Mouse (Mus musculus): ENCODE results near the gene Arl15. TPM values are rescaled to one million over a fixed set of nuclear protein-coding genes. Genes with fewer than 3 reads are reported as not detected.

Gene Arl15
- polyA plus RNA-seq, 1 experiment from 2014 or later: 11.8 TPM

- H3K9me3 ChIP-seq (ENCODE audit: low read depth, low read length): no peaks in the 10 kb centered on the region; the same call in 1 of the 2 replicates
- H3K27me3 ChIP-seq (ENCODE audit: insufficient read depth, low read length): no peaks in the 10 kb centered on the region
- WGBS: 84% methylated on average over 4 of the region's 4 CpGs
- H3K36me3 ChIP-seq (ENCODE audit: insufficient read depth): no peaks in the 10 kb centered on the region
- no peak for DNase-seq
- no peak overlapping the region for H3K27ac ChIP-seq (ENCODE audit: low read depth)
- H3K9ac ChIP-seq: no peak overlapping the region
- H3K4me1 ChIP-seq (ENCODE audit: insufficient read depth): no peaks in the 10 kb centered on the region
- TF ChIP-seq CTCF (IDR thresholded peaks at IDR 0.05; ENCODE audit: low read depth): no peak
- no peak overlapping the region for H3K4me2 ChIP-seq
- no peak overlapping the region for H3K4me3 ChIP-seq (ENCODE audit: low read depth, low read length)
- ATAC-seq (ENCODE audit: insufficient read depth): no peak
Measured at GRCm38 (mm10) chr13:113844717-113845116, 50.4 kb downstream of the Arl15 start.

GRCm38 (mm10) chr13:113845229-113845628 is 50.9 kb downstream of the Arl15 start:
- DNase-seq: no peak
- no peaks in the 10 kb centered on the region for H3K36me3 ChIP-seq (ENCODE audit: insufficient read depth)
- H3K27me3 ChIP-seq (ENCODE audit: insufficient read depth, low read length): no peaks in the 10 kb centered on the region
- no peak overlapping the region for H3K4me2 ChIP-seq
- no peak overlapping the region for H3K9ac ChIP-seq
- TF ChIP-seq CTCF (IDR thresholded peaks at IDR 0.05; ENCODE audit: low read depth): no peak
- H3K27ac ChIP-seq (ENCODE audit: low read depth): no peak overlapping the region
- no peaks in the 10 kb centered on the region; the same call in 1 of the 2 replicates for H3K9me3 ChIP-seq (ENCODE audit: low read depth, low read length)
- H3K4me1 ChIP-seq (ENCODE audit: insufficient read depth): no peaks in the 10 kb centered on the region
- ATAC-seq (ENCODE audit: insufficient read depth): no peak
- H3K4me3 ChIP-seq (ENCODE audit: low read depth, low read length): no peak overlapping the region
- WGBS: 67% methylated on average over 1 of the region's 1 CpGs

GRCm38 (mm10) chr13:113846413-113846812 is 52.1 kb downstream of the Arl15 start:
- H3K4me1 ChIP-seq (ENCODE audit: insufficient read depth): no peaks in the 10 kb centered on the region
- no peak overlapping the region for H3K4me3 ChIP-seq (ENCODE audit: low read depth, low read length)
- DNase-seq: no peak
- no peak overlapping the region for H3K9ac ChIP-seq
- 59% methylated on average over 10 of the region's 10 CpGs for WGBS
- H3K9me3 ChIP-seq (ENCODE audit: low read depth, low read length): no peaks in the 10 kb centered on the region; the same call in 1 of the 2 replicates
- no peak overlapping the region for H3K27ac ChIP-seq (ENCODE audit: low read depth)
- H3K36me3 ChIP-seq (ENCODE audit: insufficient read depth): no peaks in the 10 kb centered on the region
- no peak for TF ChIP-seq CTCF (IDR thresholded peaks at IDR 0.05; ENCODE audit: low read depth)
- no peak for ATAC-seq (ENCODE audit: insufficient read depth)
- no peak overlapping the region for H3K4me2 ChIP-seq
- no peaks in the 10 kb centered on the region for H3K27me3 ChIP-seq (ENCODE audit: insufficient read depth, low read length)

- TF ChIP-seq CTCF (IDR thresholded peaks at IDR 0.05; ENCODE audit: low read depth): no peak
- DNase-seq: peak; percentile 76
- no peaks in the 10 kb centered on the region; the same call in 1 of the 2 replicates for H3K9me3 ChIP-seq (ENCODE audit: low read depth, low read length)
- no peak overlapping the region for H3K9ac ChIP-seq
- H3K4me2 ChIP-seq: no peak overlapping the region
- H3K27ac ChIP-seq (ENCODE audit: low read depth): peak overlapping the region; percentile 4; the same call in 1 of the 2 replicates
- peaks cover under 1% of the 10 kb centered on the region; the same call in 1 of the 2 replicates for H3K4me1 ChIP-seq (ENCODE audit: insufficient read depth)
- WGBS: 69% methylated on average over 8 of the region's 8 CpGs
- 0 out of 2 replicates have a peak, but pooled peaks have one; percentile 19 for ATAC-seq (ENCODE audit: insufficient read depth)
- H3K4me3 ChIP-seq (ENCODE audit: low read depth, low read length): no peak overlapping the region
- no peaks in the 10 kb centered on the region for H3K36me3 ChIP-seq (ENCODE audit: insufficient read depth)
- no peaks in the 10 kb centered on the region for H3K27me3 ChIP-seq (ENCODE audit: insufficient read depth, low read length)
Measured at GRCm38 (mm10) chr13:113850431-113851034, 56.2 kb downstream of the Arl15 start.

- Histone ChIP-seq H3K4me3 (ENCODE audit: low read depth, low read length) (no peak overlapping the region), H3K27ac (ENCODE audit: low read depth) (no peak overlapping the region; the same call in 1 of the 2 replicates), H3K4me1 (ENCODE audit: insufficient read depth) (peaks cover 3% of the 10 kb centered on the region; the same call in 1 of the 2 replicates), H3K36me3 (ENCODE audit: insufficient read depth) (no peaks in the 10 kb centered on the region), H3K4me2 (no peak overlapping the region), H3K27me3 (ENCODE audit: insufficient read depth, low read length) (no peaks in the 10 kb centered on the region), H3K9ac (no peak overlapping the region), H3K9me3 (ENCODE audit: low read depth, low read length) (no peaks in the 10 kb centered on the region; the same call in 1 of the 2 replicates)
- ATAC-seq (ENCODE audit: insufficient read depth) (peak; percentile 72; the same call in 1 of the 2 replicates), DNase-seq (peak; percentile 48)
- 68% methylated on average over 13 of the region's 13 CpGs for WGBS
- no peak for TF ChIP-seq CTCF (IDR thresholded peaks at IDR 0.05; ENCODE audit: low read depth)
Measured at GRCm38 (mm10) chr13:113851602-113852375, 57.5 kb downstream of the Arl15 start.

- no peaks in the 10 kb centered on the region for H3K27me3 ChIP-seq (ENCODE audit: insufficient read depth, low read length)
- no peak for TF ChIP-seq CTCF (IDR thresholded peaks at IDR 0.05; ENCODE audit: low read depth)
- H3K4me2 ChIP-seq: no peak overlapping the region
- ATAC-seq (ENCODE audit: insufficient read depth) (no peak), DNase-seq (no peak)
- peaks cover 3% of the 10 kb centered on the region; the same call in 1 of the 2 replicates for H3K4me1 ChIP-seq (ENCODE audit: insufficient read depth)
- H3K9ac ChIP-seq: no peak overlapping the region
- WGBS: 91% methylated on average over 6 of the region's 6 CpGs
- no peaks in the 10 kb centered on the region; the same call in 1 of the 2 replicates for H3K9me3 ChIP-seq (ENCODE audit: low read depth, low read length)
- no peaks in the 10 kb centered on the region for H3K36me3 ChIP-seq (ENCODE audit: insufficient read depth)
- no peak overlapping the region for H3K27ac ChIP-seq (ENCODE audit: low read depth)
- H3K4me3 ChIP-seq (ENCODE audit: low read depth, low read length): no peak overlapping the region
Measured at GRCm38 (mm10) chr13:113852376-113852666, 58.0 kb downstream of the Arl15 start.

GRCm38 (mm10) chr13:113854146-113854545 is 59.8 kb downstream of the Arl15 start:
- H3K9me3 ChIP-seq (ENCODE audit: low read depth, low read length): no peaks in the 10 kb centered on the region; the same call in 1 of the 2 replicates
- peaks cover 3% of the 10 kb centered on the region; the same call in 1 of the 2 replicates for H3K4me1 ChIP-seq (ENCODE audit: insufficient read depth)
- WGBS: 75% methylated on average over 4 of the region's 4 CpGs
- H3K27me3 ChIP-seq (ENCODE audit: insufficient read depth, low read length): no peaks in the 10 kb centered on the region
- no peak overlapping the region; the same call in 1 of the 2 replicates for H3K27ac ChIP-seq (ENCODE audit: low read depth)
- no peak for TF ChIP-seq CTCF (IDR thresholded peaks at IDR 0.05; ENCODE audit: low read depth)
- H3K4me2 ChIP-seq: no peak overlapping the region
- DNase-seq (no peak), ATAC-seq (ENCODE audit: insufficient read depth) (no peak)
- H3K36me3 ChIP-seq (ENCODE audit: insufficient read depth): no peaks in the 10 kb centered on the region
- no peak overlapping the region for H3K9ac ChIP-seq
- H3K4me3 ChIP-seq (ENCODE audit: low read depth, low read length): no peak overlapping the region
